In the genomic region with DNA sequence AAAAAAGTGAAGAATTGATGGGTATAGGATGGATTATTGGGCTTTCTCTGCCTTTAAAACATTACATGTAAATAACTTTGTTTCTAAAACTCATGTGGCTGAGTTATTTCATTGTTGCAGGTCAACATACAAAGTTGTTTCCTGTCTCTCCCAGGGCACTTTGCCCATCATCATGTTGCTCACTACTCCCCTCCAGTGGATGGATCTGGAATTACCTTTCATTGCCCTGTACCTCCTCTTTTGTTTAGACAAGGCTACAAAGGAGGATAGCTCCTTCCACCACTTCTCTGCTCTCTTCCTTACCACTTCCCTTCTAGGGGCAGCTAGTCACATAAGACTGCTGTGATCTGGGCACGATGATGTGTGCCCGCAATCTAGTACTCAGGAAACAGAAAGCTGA, we compare ENCODE assay signal across 7 mouse cellular contexts. TPM values are rescaled to one million over a fixed set of nuclear protein-coding genes. Genes with fewer than 3 reads are reported as not detected.
DNase-seq lines count a peak whose midpoint lies in the region; ATAC-seq and TF ChIP-seq lines count a peak whose summit lies in the region.

No protein-coding gene starts in this region.

- H3K4me1 ChIP-seq in G1E (ENCODE audit: insufficient read depth, low read depth, low read length) = no peaks in the 10 kb centered on the region
- no peaks in the 10 kb centered on the region for H3K4me1 ChIP-seq in lung, embryonic 14.5 days (ENCODE audit: insufficient read depth)

- no peak overlapping the region for H3K4me2 ChIP-seq in lung, embryonic 14.5 days

- no peak for ATAC-seq in G1E (ENCODE audit: extremely low read depth, insufficient number of reproducible peaks, low FRiP score, poor library complexity, severe bottlenecking)
- ATAC-seq in cerebellum, adult (ENCODE audit: insufficient number of reproducible peaks, low FRiP score, low TSS enrichment) = peak; percentile 49; the same call in 1 of the 2 replicates
- no peak for ATAC-seq in lung, embryonic 14.5 days (ENCODE audit: insufficient read depth)

- no peak overlapping the region for H3K9ac ChIP-seq in lung, embryonic 14.5 days

- peaks cover 33% of the 10 kb centered on the region for H3K27me3 ChIP-seq in G1E (ENCODE audit: insufficient read depth, low read length)
- H3K27me3 ChIP-seq in lung, embryonic 14.5 days (ENCODE audit: insufficient read depth, low read length) = no peaks in the 10 kb centered on the region

- peak; percentile 80 for DNase-seq in CD4-positive helper T cell, adult 2 months (ENCODE audit: low read depth, low spot score)
- peak; percentile 26 for DNase-seq in G1E (ENCODE audit: low spot score)
- DNase-seq in gastrocnemius, adult 18-20 months (ENCODE audit: low spot score) = peak; percentile 90
- DNase-seq in kidney, postnatal 36 days = peak; percentile 84 to 89
- peak; percentile 88 for DNase-seq in lung, embryonic 14.5 days
- DNase-seq in skeletal muscle tissue, adult 2 months (ENCODE audit: low read depth, low spot score) = peak; percentile 59

- 55% methylated on average over 2 of the region's 2 CpGs for WGBS in lung, embryonic 14.5 days

- no peak overlapping the region for H3K27ac ChIP-seq in lung, embryonic 14.5 days (ENCODE audit: low read depth)

- peak; percentile 79 for TF ChIP-seq CTCF in G1E (IDR thresholded peaks at IDR 0.05; ENCODE audit: low read depth, low read length)
- TF ChIP-seq CTCF in lung, embryonic 14.5 days (IDR thresholded peaks at IDR 0.05; ENCODE audit: low read depth) = peak; percentile 87

- no peaks in the 10 kb centered on the region for H3K36me3 ChIP-seq in G1E (replicated peaks)
- H3K36me3 ChIP-seq in lung, embryonic 14.5 days (ENCODE audit: insufficient read depth) = no peaks in the 10 kb centered on the region

- H3K9me3 ChIP-seq in G1E (replicated peaks) = no peaks in the 10 kb centered on the region
- no peaks in the 10 kb centered on the region for H3K9me3 ChIP-seq in lung, embryonic 14.5 days (ENCODE audit: low read depth, low read length)

- no peak overlapping the region for H3K4me3 ChIP-seq in G1E (ENCODE audit: low read depth, low read length)
- H3K4me3 ChIP-seq in lung, embryonic 14.5 days (ENCODE audit: low read depth, low read length) = no peak overlapping the region

RNA-seq across cellular contexts. Expression of a gene that starts 7.7 kb away (rescaled TPM):
- total RNA-seq in G1E (2014; fragmentation: Nextera tagmentation) (not detected in 2 replicates), G1E (2017) (0.05 and 0.12 TPM in 2 replicates)
- not detected in 2 replicates for polyA plus RNA-seq in G1E (2012)
- under 1 TPM; 0.14 to 0.24 TPM for total RNA-seq in gastrocnemius, adult 18-20 months (2021)
- polyA plus RNA-seq in lung, embryonic 14.5 days (2014; fragmentation: Nextera tagmentation; extraction: Ambion mirVana) = 0.92 and 0.93 TPM in 2 replicates

Comparison
In these comparisons a context has a peak if more than half of its experiments do, and no peak if none do; other contexts are left out.
1. DNase-seq: peak in every context shown above with its lines; median percentile 90 in gastrocnemius, adult 18-20 months; 88 in lung, embryonic 14.5 days; 86 in kidney, postnatal 36 days; 80 in CD4-positive helper T cell, adult 2 months; 59 in skeletal muscle tissue, adult 2 months; 26 in G1E.